Mouse (Mus musculus) forelimb bud, embryonic 11.5 days (tissue): ENCODE results near the gene Znhit6.
A peak's percentile ranks its signal among the peaks of the same experiment; 100 is the strongest.

ENCODE experiments used
- DNase-seq: peaks from one replicate; pipeline ENCODE4 v3.0.0-alpha.2; 2012; ENCODE audit warnings: low read depth, low spot score

Gene Znhit6

GRCm38 (mm10) chr3:145605437-145606123 is 29.6 kb downstream of the Znhit6 start:
- no peak for DNase-seq

GRCm38 (mm10) chr3:145608320-145608719 is 32.3 kb downstream of the Znhit6 start:
- no peak for DNase-seq

GRCm38 (mm10) chr3:145612662-145613061 is 36.7 kb downstream of the Znhit6 start:
- peak; percentile 51 for DNase-seq

- no peak for DNase-seq
These were observed 37.2 kb downstream of the Znhit6 start for GRCm38 (mm10) chr3:145613234-145613633.

- peak; percentile 43 for DNase-seq
These were observed 38.5 kb downstream of the Znhit6 start for GRCm38 (mm10) chr3:145614362-145615115.

- DNase-seq, result no peak
These were observed 42.3 kb downstream of the Znhit6 start for GRCm38 (mm10) chr3:145618299-145618698.

- DNase-seq, result no peak
These were observed 43.8 kb downstream of the Znhit6 start for GRCm38 (mm10) chr3:145619621-145620365.

GRCm38 (mm10) chr3:145621209-145621608 is 45.2 kb downstream of the Znhit6 start:
- DNase-seq, result no peak

- DNase-seq, result no peak
These were observed 47.0 kb downstream of the Znhit6 start for GRCm38 (mm10) chr3:145623047-145623446.

GRCm38 (mm10) chr3:145624786-145625185 is 48.8 kb downstream of the Znhit6 start:
- no peak for DNase-seq

- DNase-seq, result no peak
These were observed 49.5 kb downstream of the Znhit6 start for GRCm38 (mm10) chr3:145625546-145625945.

- DNase-seq, result no peak
These were observed 50.1 kb downstream of the Znhit6 start for GRCm38 (mm10) chr3:145626063-145626462.

- no peak for DNase-seq
These were observed 51.8 kb downstream of the Znhit6 start for GRCm38 (mm10) chr3:145627830-145628229.

GRCm38 (mm10) chr3:145628643-145629042 is 52.6 kb downstream of the Znhit6 start:
- DNase-seq, result no peak

GRCm38 (mm10) chr3:145632888-145633287 is 56.9 kb downstream of the Znhit6 start:
- no peak for DNase-seq

GRCm38 (mm10) chr3:145634002-145634710 is 58.2 kb downstream of the Znhit6 start:
- DNase-seq, result no peak

- DNase-seq, result no peak
These were observed 64.2 kb downstream of the Znhit6 start for GRCm38 (mm10) chr3:145640170-145640569.

GRCm38 (mm10) chr3:145640583-145640982 is 64.6 kb downstream of the Znhit6 start:
- DNase-seq, result no peak

GRCm38 (mm10) chr3:145641036-145641685 is 65.2 kb downstream of the Znhit6 start:
- DNase-seq, result no peak

GRCm38 (mm10) chr3:145641878-145642277 is 65.9 kb downstream of the Znhit6 start:
- no peak for DNase-seq

GRCm38 (mm10) chr3:145642861-145643260 is 66.9 kb downstream of the Znhit6 start:
- DNase-seq, result no peak
